Mouse (Mus musculus): ENCODE data around the gene Cox5a.

GRCm38 (mm10) chr9:57501452-57501851, 19.6 kb upstream of the Cox5a start:
- no peak for TF ChIP-seq POLR2A (IDR thresholded peaks at IDR 0.05; ENCODE audit: low read depth, low read length)
- TF ChIP-seq CTCF (conservative IDR thresholded peaks at IDR 0.05; ENCODE audit: insufficient read depth, insufficient read length, low read depth, low read length), result no peak

Data from kidney, adult 2 months (tissue).